Comparison of ENCODE assay signal across 10 mouse cellular contexts in the genomic region with DNA sequence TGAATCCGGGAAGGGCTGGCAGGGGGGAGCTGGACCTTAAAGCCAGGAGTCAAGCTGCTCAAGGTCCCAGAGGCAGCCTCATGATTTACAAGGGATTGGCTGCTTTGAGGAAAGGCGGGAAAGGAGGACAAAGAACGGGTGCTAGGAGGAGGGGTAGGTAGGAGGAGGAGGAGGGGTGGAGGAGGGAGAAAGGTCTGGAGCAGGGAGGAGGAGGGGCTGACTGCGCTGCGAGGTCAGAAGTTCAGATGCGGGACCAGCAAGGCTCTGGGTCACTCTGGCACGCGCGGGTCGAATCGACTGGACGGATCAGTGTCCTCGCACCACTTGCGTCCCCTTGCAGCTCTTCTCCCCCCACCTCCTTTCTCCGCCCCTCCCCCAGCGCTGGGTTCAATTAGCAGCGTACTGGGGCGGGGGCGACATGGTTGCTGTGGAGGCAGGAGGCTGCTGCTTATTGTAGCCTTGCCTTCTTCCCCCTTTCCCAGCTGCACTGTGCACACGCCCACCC. TPM values are rescaled to one million over a fixed set of nuclear protein-coding genes. Genes with fewer than 3 reads are reported as not detected.
DNase-seq lines count a peak whose midpoint lies in the region; ATAC-seq lines count a peak whose summit lies in the region.
"Had no signal": no experiment of that assay in that cellular context is flagged by ENCODE, and none has a peak within 500 bp of the region (broad histone marks: within the 10 kb centered on the region; RNA-seq: fewer than 3 reads in every experiment).

No protein-coding gene starts in this region.

- intact Hi-C loops in gastrocnemius, postnatal 14 days (cut with DNase I; ENCODE audit: low total_unique reads) = no loop called here

- H3K9me3 ChIP-seq in heart, embryonic 16.5 days (replicated peaks; ENCODE audit: control insufficient read depth, low read length) = no peaks in the 10 kb centered on the region
- H3K9me3 ChIP-seq in forebrain, embryonic 12.5 days = no peaks in the 10 kb centered on the region

- no peaks in the 10 kb centered on the region for H3K27me3 ChIP-seq in heart, embryonic 16.5 days (ENCODE audit: control insufficient read depth, insufficient read depth, low read length)
- H3K27me3 ChIP-seq in forebrain, embryonic 12.5 days = no peaks in the 10 kb centered on the region; the same call in 1 of the 2 replicates

- H3K27ac ChIP-seq in heart, embryonic 16.5 days (ENCODE audit: low read length) = no peak overlapping the region
- H3K27ac ChIP-seq in forebrain, embryonic 12.5 days = peak overlapping the region; percentile 87

- H3K4me1 ChIP-seq in heart, embryonic 16.5 days (ENCODE audit: control insufficient read depth, insufficient read depth, low read length) = peaks cover 41% of the 10 kb centered on the region
- peaks cover 41% of the 10 kb centered on the region for H3K4me1 ChIP-seq in forebrain, embryonic 12.5 days

- no peak for DNase-seq in heart, adult 8-10 months (ENCODE audit: low spot score)
- DNase-seq in kidney, postnatal 10 days = peak; percentile 59
- DNase-seq in neural tube, embryonic 10.5 days (ENCODE audit: extremely low spot score, low spot score) = peak; percentile 92
- no peak for DNase-seq in gastrocnemius, postnatal 14 days
- DNase-seq in urinary bladder, postnatal 4 days (ENCODE audit: low spot score in 2 of 2) = no peak
- DNase-seq in cerebellum, postnatal 25 days = no peak

- ATAC-seq in heart, embryonic 16.5 days (replicated peaks; ENCODE audit: extremely low read depth, insufficient read depth, low FRiP score) = no peak
- ATAC-seq in forebrain, embryonic 12.5 days (ENCODE audit: low FRiP score) = peak; percentile 77

- peak overlapping the region; percentile 65 for H3K4me2 ChIP-seq in heart, embryonic 16.5 days (ENCODE audit: low read depth, low read length)
- H3K4me2 ChIP-seq in forebrain, embryonic 12.5 days = peak overlapping the region; percentile 57

- H3K36me3 ChIP-seq in heart, embryonic 16.5 days (ENCODE audit: control insufficient read depth, insufficient read depth) = no peaks in the 10 kb centered on the region
- no peaks in the 10 kb centered on the region for H3K36me3 ChIP-seq in forebrain, embryonic 12.5 days (replicated peaks)

- H3K9ac ChIP-seq in heart, embryonic 16.5 days (ENCODE audit: low read length) = peak overlapping the region; percentile 68
- H3K9ac ChIP-seq in forebrain, embryonic 12.5 days = peak overlapping the region; percentile 53

- peak overlapping the region; percentile 39 for H3K4me3 ChIP-seq in heart, embryonic 16.5 days (ENCODE audit: low read length)
- peak overlapping the region; percentile 34 for H3K4me3 ChIP-seq in forebrain, embryonic 12.5 days (replicated peaks)

- WGBS in heart, embryonic 16.5 days = 5% methylated on average over 20 of the region's 20 CpGs
- 0% methylated on average over 20 of the region's 20 CpGs for WGBS in forebrain, embryonic 12.5 days

RNA-seq across cellular contexts. Expression of a gene that starts 7.0 kb away (rescaled TPM):
- 58.7 and 59.3 TPM in 2 replicates for polyA plus RNA-seq in heart, embryonic 16.5 days (2015; fragmentation: Nextera tagmentation; extraction: Ambion mirVana)
- 100 to 1,000 TPM in 3 of 4 experiments, 10 to 100 TPM in 1; 84.2 to 134 (median 114) TPM for total RNA-seq in heart, adult 8-10 months (2022)
- 153 and 165 TPM in 2 replicates for polyA plus RNA-seq in forebrain, embryonic 12.5 days (2016; fragmentation: Nextera tagmentation; extraction: Ambion mirVana)
- 10 to 100 TPM; 73.5 to 87.4 TPM for total RNA-seq in gastrocnemius, postnatal 14 days (2021)

RNA-seq across cellular contexts. Expression of a gene that starts 11.5 kb away (rescaled TPM):
- polyA plus RNA-seq in heart, embryonic 16.5 days (2015; fragmentation: Nextera tagmentation; extraction: Ambion mirVana) = 0.05 TPM in 1 of 2 replicates, not detected in the other
- total RNA-seq in heart, adult 8-10 months (2022) = under 1 TPM in 1 of 4 experiments, not detected in 3; 0.06 TPM
- polyA plus RNA-seq in forebrain, embryonic 12.5 days (2016; fragmentation: Nextera tagmentation; extraction: Ambion mirVana) = 0.04 and 0.10 TPM in 2 replicates
- under 1 TPM in 1 of 2 experiments, not detected in 1; 0.04 TPM for total RNA-seq in gastrocnemius, postnatal 14 days (2021)
- total RNA-seq: MEL had no signal

RNA-seq across cellular contexts. Expression of a gene that starts 18.7 kb away (rescaled TPM):
- 252 and 258 TPM in 2 replicates for polyA plus RNA-seq in heart, embryonic 16.5 days (2015; fragmentation: Nextera tagmentation; extraction: Ambion mirVana)
- 10 to 100 TPM; 57.9 to 67.1 (median 63.4) TPM for total RNA-seq in heart, adult 8-10 months (2022)
- 259 and 275 TPM in 2 replicates for polyA plus RNA-seq in forebrain, embryonic 12.5 days (2016; fragmentation: Nextera tagmentation; extraction: Ambion mirVana)
- total RNA-seq in gastrocnemius, postnatal 14 days (2021) = 10 to 100 TPM; 65.9 to 77.0 TPM

RNA-seq across cellular contexts. Expression of a gene that starts 26.6 kb away (rescaled TPM):
- not detected in 2 replicates for polyA plus RNA-seq in heart, embryonic 16.5 days (2015; fragmentation: Nextera tagmentation; extraction: Ambion mirVana)
- not detected for total RNA-seq in heart, adult 8-10 months (2022)
- not detected in 2 replicates for polyA plus RNA-seq in forebrain, embryonic 12.5 days (2016; fragmentation: Nextera tagmentation; extraction: Ambion mirVana)
- total RNA-seq in gastrocnemius, postnatal 14 days (2021) = not detected
- total RNA-seq: layer of hippocampus, postnatal 25 days had no signal

RNA-seq across cellular contexts. Expression of a gene that starts 31.6 kb away (rescaled TPM):
- polyA plus RNA-seq in heart, embryonic 16.5 days (2015; fragmentation: Nextera tagmentation; extraction: Ambion mirVana) = 35.5 and 36.7 TPM in 2 replicates
- 10 to 100 TPM; 40.0 to 57.7 (median 44.4) TPM for total RNA-seq in heart, adult 8-10 months (2022)
- 69.3 and 70.4 TPM in 2 replicates for polyA plus RNA-seq in forebrain, embryonic 12.5 days (2016; fragmentation: Nextera tagmentation; extraction: Ambion mirVana)
- 10 to 100 TPM; 18.2 to 21.6 TPM for total RNA-seq in gastrocnemius, postnatal 14 days (2021)

Comparison
In these comparisons a context has a peak if more than half of its experiments do, and no peak if none do; other contexts are left out.
1. DNase-seq: peak in kidney, postnatal 10 days (single experiment) and neural tube, embryonic 10.5 days (single experiment); none in heart, adult 8-10 months (single experiment), gastrocnemius, postnatal 14 days (single experiment), urinary bladder, postnatal 4 days (0 of 2) and cerebellum, postnatal 25 days (0 of 2).